In genomic region chr7:35609245-35609644, GRCm38 (mm10) we compare ENCODE assay signal across 22 mouse cellular contexts. TPM values are rescaled to one million over a fixed set of nuclear protein-coding genes. Genes with fewer than 3 reads are reported as not detected.
DNase-seq lines count a peak whose midpoint lies in the region; ATAC-seq and TF ChIP-seq lines count a peak whose summit lies in the region.
"Had no signal": no experiment of that assay in that cellular context is flagged by ENCODE, and none has a peak within 500 bp of the region (broad histone marks: within the 10 kb centered on the region; RNA-seq: fewer than 3 reads in every experiment).

No protein-coding gene starts in this region.

- peaks cover 92% of the 10 kb centered on the region for H3K36me3 ChIP-seq in limb, embryonic 13.5 days
- H3K36me3 ChIP-seq in limb, embryonic 10.5 days: peaks cover 84% of the 10 kb centered on the region
- peaks cover 29% of the 10 kb centered on the region for H3K36me3 ChIP-seq in stomach, postnatal 0 days (ENCODE audit: control insufficient read depth, insufficient read depth, low read length)

- no peak overlapping the region for H3K9ac ChIP-seq in limb, embryonic 13.5 days
- no peak overlapping the region for H3K9ac ChIP-seq in stomach, postnatal 0 days (ENCODE audit: low read length)
- H3K9ac ChIP-seq: embryonic facial prominence, embryonic 12.5 days; forebrain, embryonic 13.5 days; forebrain, embryonic 15.5 days; forebrain, postnatal 0 days had no signal

- no peak overlapping the region for H3K4me2 ChIP-seq in limb, embryonic 13.5 days (replicated peaks)
- no peak overlapping the region for H3K4me2 ChIP-seq in stomach, postnatal 0 days (replicated peaks; ENCODE audit: low read depth)
- H3K4me2 ChIP-seq: embryonic facial prominence, embryonic 12.5 days; forebrain, embryonic 13.5 days; forebrain, embryonic 15.5 days had no signal

- TF ChIP-seq EP300 in stomach, postnatal 0 days (optimal IDR thresholded peaks at IDR 0.05): no peak

- 83% methylated on average over 10 of the region's 10 CpGs for WGBS in limb, embryonic 13.5 days
- 95% methylated on average over 10 of the region's 10 CpGs for WGBS in limb, embryonic 10.5 days
- WGBS in stomach, postnatal 0 days: 91% methylated on average over 10 of the region's 10 CpGs

- no peak for TF ChIP-seq CTCF in stomach, postnatal 0 days (IDR thresholded peaks at IDR 0.05; ENCODE audit: low read depth)
- no peak for TF ChIP-seq CTCF in left cerebral cortex, adult 2 months (IDR thresholded peaks at IDR 0.05)

- H3K4me1 ChIP-seq in limb, embryonic 13.5 days: no peaks in the 10 kb centered on the region
- no peaks in the 10 kb centered on the region for H3K4me1 ChIP-seq in limb, embryonic 10.5 days
- no peaks in the 10 kb centered on the region for H3K4me1 ChIP-seq in stomach, postnatal 0 days (replicated peaks; ENCODE audit: control insufficient read depth, insufficient read depth)
- H3K4me1 ChIP-seq: embryonic facial prominence, embryonic 10.5 days; embryonic facial prominence, embryonic 12.5 days; forebrain, embryonic 13.5 days; forebrain, embryonic 15.5 days had no signal

- H3K9me3 ChIP-seq in limb, embryonic 13.5 days: no peaks in the 10 kb centered on the region
- H3K9me3 ChIP-seq in limb, embryonic 10.5 days (replicated peaks): no peaks in the 10 kb centered on the region
- H3K9me3 ChIP-seq in stomach, postnatal 0 days (ENCODE audit: control insufficient read depth, low read length): no peaks in the 10 kb centered on the region
- H3K9me3 ChIP-seq: embryonic facial prominence, embryonic 12.5 days; forebrain, embryonic 13.5 days; forebrain, embryonic 15.5 days had no signal

- H3K27ac ChIP-seq in limb, embryonic 13.5 days: no peak overlapping the region
- no peak overlapping the region for H3K27ac ChIP-seq in limb, embryonic 10.5 days
- no peak overlapping the region for H3K27ac ChIP-seq in stomach, postnatal 0 days (replicated peaks)
- H3K27ac ChIP-seq in left cerebral cortex, adult 2 months: no peak overlapping the region
- H3K27ac ChIP-seq: embryonic facial prominence, embryonic 10.5 days; embryonic facial prominence, embryonic 12.5 days; forebrain, embryonic 13.5 days; forebrain, embryonic 15.5 days had no signal

- intact Hi-C loops in left cerebral cortex, adult 2 months (cut with DNase I): no loop called here

- H3K4me3 ChIP-seq in limb, embryonic 13.5 days: no peak overlapping the region
- no peak overlapping the region for H3K4me3 ChIP-seq in limb, embryonic 10.5 days
- no peak overlapping the region for H3K4me3 ChIP-seq in stomach, postnatal 0 days (ENCODE audit: low read depth, low read length)
- no peak overlapping the region for H3K4me3 ChIP-seq in left cerebral cortex, adult 2 months
- H3K4me3 ChIP-seq: embryonic facial prominence, embryonic 10.5 days; embryonic facial prominence, embryonic 12.5 days; forebrain, embryonic 13.5 days; forebrain, embryonic 15.5 days had no signal

- no peak for DNase-seq in limb, embryonic 10.5 days (ENCODE audit: low spot score)
- DNase-seq in stomach, postnatal 0 days (ENCODE audit: low spot score): no peak
- DNase-seq in left cerebral cortex, adult 2 months (ENCODE audit: extremely low spot score in 1 of 2, low spot score in 2 of 2): no peak
- no peak for DNase-seq in gastrocnemius, postnatal 25 days
- DNase-seq: adrenal gland, adult 2 months; adrenal gland, postnatal 10 days; adrenal gland, postnatal 25 days; cerebellum, adult 11 months; cerebellum, adult 18-20 months; cerebellum, adult 8-10 months; cerebellum, adult 9-11 months; cerebellum, postnatal 14 days; cerebellum, postnatal 36 days; forebrain, postnatal 0 days had no signal

- ATAC-seq in limb, embryonic 13.5 days (ENCODE audit: low FRiP score, low read depth): peak; percentile 24; the same call in 1 of the 2 replicates
- peak; percentile 79 for ATAC-seq in common myeloid progenitor, adult 5-6 weeks (replicated peaks; ENCODE audit: low read depth, poor library complexity, severe bottlenecking)
- peak; percentile 37 to 42; a peak in 2 of 4 replicates for ATAC-seq in hematopoietic stem cell, adult 5-6 weeks (replicated peaks in 1 of 2; ENCODE audit: insufficient read depth in 1 of 2, low FRiP score in 2 of 2, low TSS enrichment in 1 of 2, low read depth in 1 of 2, poor library complexity in 2 of 2, severe bottlenecking in 2 of 2)
- peak; percentile 84 for ATAC-seq in megakaryocyte progenitor cell, adult 5-6 weeks (replicated peaks; ENCODE audit: poor library complexity)
- no peak for ATAC-seq in stomach, postnatal 0 days (ENCODE audit: low FRiP score, low TSS enrichment)
- ATAC-seq: forebrain, embryonic 13.5 days; forebrain, embryonic 15.5 days; forebrain, postnatal 0 days had no signal

- no peaks in the 10 kb centered on the region for H3K27me3 ChIP-seq in limb, embryonic 13.5 days
- no peaks in the 10 kb centered on the region for H3K27me3 ChIP-seq in limb, embryonic 10.5 days (ENCODE audit: low read depth, poor library complexity, severe bottlenecking)
- no peaks in the 10 kb centered on the region for H3K27me3 ChIP-seq in stomach, postnatal 0 days (ENCODE audit: control insufficient read depth, insufficient read depth, low read length)
- H3K27me3 ChIP-seq: embryonic facial prominence, embryonic 12.5 days; forebrain, embryonic 13.5 days; forebrain, embryonic 15.5 days had no signal

RNA-seq across cellular contexts. Expression of gene Ankrd27, which starts 23.2 kb away (rescaled TPM):
- 43.1 and 52.1 TPM in 2 replicates for polyA plus RNA-seq in limb, embryonic 13.5 days (2015; fragmentation: Nextera tagmentation; extraction: Ambion mirVana)
- polyA plus RNA-seq in limb, embryonic 10.5 days (2016; fragmentation: Nextera tagmentation; extraction: Ambion mirVana): 40.1 and 47.5 TPM in 2 replicates
- total RNA-seq in common myeloid progenitor, adult 5-6 weeks (2017): 42.0 and 50.0 TPM in 2 replicates
- total RNA-seq in hematopoietic stem cell, adult 5-6 weeks (2017): 37.3 and 42.2 TPM in 2 replicates
- 37.5 and 44.2 TPM in 2 replicates for total RNA-seq in megakaryocyte progenitor cell, adult 5-6 weeks (2015)
- total RNA-seq in megakaryocyte progenitor cell, adult 5-6 weeks (2017): 55.8 and 57.1 TPM in 2 replicates
- 17.0 and 17.3 TPM in 2 replicates for polyA plus RNA-seq in stomach, postnatal 0 days (2015; fragmentation: Nextera tagmentation; extraction: Ambion mirVana)
- 10 to 100 TPM; 43.4 to 46.8 TPM for total RNA-seq in left cerebral cortex, adult 2 months (2021)
- total RNA-seq in gastrocnemius, postnatal 25 days (2021): 10 to 100 TPM in 1 of 2 experiments, 1 to 10 TPM in 1; 7.9 to 11.1 TPM

RNA-seq across cellular contexts. Expression of gene Rgs9bp, which starts 23.9 kb away (rescaled TPM):
- 0.42 and 0.61 TPM in 2 replicates for polyA plus RNA-seq in limb, embryonic 13.5 days (2015; fragmentation: Nextera tagmentation; extraction: Ambion mirVana)
- 0.09 and 0.26 TPM in 2 replicates for polyA plus RNA-seq in limb, embryonic 10.5 days (2016; fragmentation: Nextera tagmentation; extraction: Ambion mirVana)
- 1.4 and 2.1 TPM in 2 replicates for total RNA-seq in common myeloid progenitor, adult 5-6 weeks (2017)
- total RNA-seq in hematopoietic stem cell, adult 5-6 weeks (2017): 0.19 and 0.84 TPM in 2 replicates
- 0.93 and 1.2 TPM in 2 replicates for total RNA-seq in megakaryocyte progenitor cell, adult 5-6 weeks (2015)
- total RNA-seq in megakaryocyte progenitor cell, adult 5-6 weeks (2017): 0.92 and 1.0 TPM in 2 replicates
- 0.28 and 0.48 TPM in 2 replicates for polyA plus RNA-seq in stomach, postnatal 0 days (2015; fragmentation: Nextera tagmentation; extraction: Ambion mirVana)
- under 1 TPM; 0.38 to 0.40 TPM for total RNA-seq in left cerebral cortex, adult 2 months (2021)
- under 1 TPM; 0.05 to 0.43 TPM for total RNA-seq in gastrocnemius, postnatal 25 days (2021)

RNA-seq across cellular contexts. Expression of gene Pdcd5, which starts 38.1 kb away (rescaled TPM):
- polyA plus RNA-seq in limb, embryonic 13.5 days (2015; fragmentation: Nextera tagmentation; extraction: Ambion mirVana): 293 and 337 TPM in 2 replicates
- polyA plus RNA-seq in limb, embryonic 10.5 days (2016; fragmentation: Nextera tagmentation; extraction: Ambion mirVana): 307 and 339 TPM in 2 replicates
- total RNA-seq in common myeloid progenitor, adult 5-6 weeks (2017): 88.4 and 108 TPM in 2 replicates
- 89.5 and 110 TPM in 2 replicates for total RNA-seq in hematopoietic stem cell, adult 5-6 weeks (2017)
- 133 and 147 TPM in 2 replicates for total RNA-seq in megakaryocyte progenitor cell, adult 5-6 weeks (2015)
- 68.4 and 77.5 TPM in 2 replicates for total RNA-seq in megakaryocyte progenitor cell, adult 5-6 weeks (2017)
- polyA plus RNA-seq in stomach, postnatal 0 days (2015; fragmentation: Nextera tagmentation; extraction: Ambion mirVana): 190 and 196 TPM in 2 replicates
- 10 to 100 TPM; 68.1 to 69.2 TPM for total RNA-seq in left cerebral cortex, adult 2 months (2021)
- 100 to 1,000 TPM; 110 to 118 TPM for total RNA-seq in gastrocnemius, postnatal 25 days (2021)

RNA-seq across cellular contexts. Expression of gene Nudt19, which starts 53.1 kb away (rescaled TPM):
- polyA plus RNA-seq in limb, embryonic 13.5 days (2015; fragmentation: Nextera tagmentation; extraction: Ambion mirVana): 42.5 and 47.5 TPM in 2 replicates
- polyA plus RNA-seq in limb, embryonic 10.5 days (2016; fragmentation: Nextera tagmentation; extraction: Ambion mirVana): 35.1 and 48.1 TPM in 2 replicates
- 50.9 and 53.3 TPM in 2 replicates for total RNA-seq in common myeloid progenitor, adult 5-6 weeks (2017)
- 49.6 and 52.3 TPM in 2 replicates for total RNA-seq in hematopoietic stem cell, adult 5-6 weeks (2017)
- 120 and 124 TPM in 2 replicates for total RNA-seq in megakaryocyte progenitor cell, adult 5-6 weeks (2015)
- total RNA-seq in megakaryocyte progenitor cell, adult 5-6 weeks (2017): 41.1 and 61.3 TPM in 2 replicates
- polyA plus RNA-seq in stomach, postnatal 0 days (2015; fragmentation: Nextera tagmentation; extraction: Ambion mirVana): 60.8 and 68.9 TPM in 2 replicates
- total RNA-seq in left cerebral cortex, adult 2 months (2021): 10 to 100 TPM; 55.5 to 68.1 TPM
- 10 to 100 TPM; 37.7 to 42.7 TPM for total RNA-seq in gastrocnemius, postnatal 25 days (2021)
